Mouse (Mus musculus) right cerebral cortex, postnatal 14 days (tissue): ENCODE measurements around the gene Olfr543.

Experiments
- DNase-seq: peaks from one replicate; pipeline ENCODE4 v3.0.0; 2022

Gene Olfr543

DNA sequence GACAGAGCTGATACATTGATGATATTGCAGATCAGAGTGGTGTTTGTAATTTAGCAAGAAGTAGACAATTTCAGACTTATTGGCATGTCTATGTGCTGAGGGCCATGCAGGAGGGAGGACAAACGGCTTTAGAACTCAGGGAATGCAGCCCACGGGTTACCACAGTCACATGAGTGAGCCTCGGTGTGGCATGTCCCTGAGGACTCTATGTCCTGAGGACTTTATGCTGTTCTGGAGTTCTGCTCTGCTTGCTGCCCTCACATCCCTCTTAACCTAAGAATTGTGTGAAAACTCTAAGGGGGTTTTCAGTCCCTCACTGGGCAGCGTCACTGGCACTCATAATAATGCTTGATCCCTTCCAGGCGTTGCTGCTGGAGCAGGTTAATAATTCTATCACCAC is 8.8 kb downstream of the Olfr543 start:
- DNase-seq = no peak

DNA sequence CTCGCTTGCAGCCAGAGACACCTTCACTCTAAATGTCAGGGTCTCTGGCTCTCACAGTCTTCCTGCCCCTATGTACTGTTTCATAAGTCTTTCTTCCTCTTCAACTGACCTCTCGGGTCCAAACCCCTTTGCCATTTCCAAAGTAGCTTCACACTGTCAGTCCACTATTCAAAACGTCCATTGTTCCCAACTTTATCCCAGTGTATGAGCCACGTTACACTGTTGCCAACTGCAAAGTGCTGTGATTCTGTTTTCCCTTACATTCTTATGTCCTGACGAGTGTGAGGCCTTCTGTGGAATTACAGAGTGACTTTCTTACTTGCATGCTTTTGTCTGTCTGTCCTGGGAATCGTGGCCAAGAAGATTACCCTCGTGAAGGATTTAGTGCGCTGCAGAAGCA is 13.9 kb downstream of the Olfr543 start:
- no peak for DNase-seq

DNA sequence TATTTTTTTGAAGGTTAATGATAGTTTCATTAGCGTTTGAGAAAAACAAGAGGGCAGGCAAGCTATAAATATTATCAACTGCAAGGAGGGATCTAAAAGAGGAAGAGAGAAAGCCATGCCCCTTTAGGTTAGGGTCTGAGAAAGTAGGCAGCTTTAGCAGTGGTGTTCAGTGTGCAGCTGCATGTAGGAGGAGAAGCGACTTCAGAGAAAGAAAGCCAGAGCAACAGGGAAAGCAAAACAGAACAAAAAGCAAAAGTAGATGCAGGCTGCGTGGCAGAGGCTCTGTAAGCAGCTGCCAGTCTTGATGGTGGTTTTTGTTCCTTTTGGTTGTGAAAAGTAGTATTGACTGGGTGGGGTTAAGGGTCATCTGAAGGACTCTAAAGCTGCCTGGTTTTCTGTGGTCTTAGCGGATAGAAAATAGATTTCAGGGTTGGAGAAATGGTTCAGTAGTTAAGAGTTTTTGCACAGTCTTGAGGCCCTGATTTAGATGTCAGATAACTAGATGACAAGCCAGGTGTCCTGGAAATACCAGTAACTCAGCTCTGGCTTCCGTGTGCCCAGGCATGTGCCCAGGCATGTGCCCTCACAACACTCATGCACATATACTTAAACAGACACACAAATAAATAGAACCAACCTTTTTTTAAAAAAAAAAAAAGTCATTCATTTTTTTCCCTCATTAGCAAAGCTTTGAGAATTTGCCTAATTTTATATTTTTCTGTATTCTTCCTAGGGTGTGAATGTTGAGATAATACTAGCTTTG is 22.7 kb downstream of the Olfr543 start:
- DNase-seq = no peak

DNA sequence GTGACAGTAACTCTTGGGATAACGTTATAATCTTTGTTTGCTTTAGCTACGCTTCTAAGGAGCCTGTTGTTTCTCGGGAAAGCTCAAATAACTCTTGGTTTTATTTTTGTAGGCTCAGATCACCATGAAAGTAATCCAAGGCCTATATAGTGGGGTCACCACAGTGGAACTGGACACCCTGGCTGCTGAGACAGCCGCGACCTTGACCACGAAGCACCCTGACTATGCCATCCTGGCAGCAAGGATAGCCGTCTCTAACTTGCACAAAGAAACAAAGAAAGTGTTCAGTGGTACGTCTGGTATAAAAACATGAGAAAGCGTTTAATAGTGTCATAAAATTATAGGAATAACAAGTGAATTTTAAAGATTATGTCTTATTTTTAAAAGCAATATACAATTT is 35.0 kb downstream of the Olfr543 start:
- DNase-seq = no peak

DNA sequence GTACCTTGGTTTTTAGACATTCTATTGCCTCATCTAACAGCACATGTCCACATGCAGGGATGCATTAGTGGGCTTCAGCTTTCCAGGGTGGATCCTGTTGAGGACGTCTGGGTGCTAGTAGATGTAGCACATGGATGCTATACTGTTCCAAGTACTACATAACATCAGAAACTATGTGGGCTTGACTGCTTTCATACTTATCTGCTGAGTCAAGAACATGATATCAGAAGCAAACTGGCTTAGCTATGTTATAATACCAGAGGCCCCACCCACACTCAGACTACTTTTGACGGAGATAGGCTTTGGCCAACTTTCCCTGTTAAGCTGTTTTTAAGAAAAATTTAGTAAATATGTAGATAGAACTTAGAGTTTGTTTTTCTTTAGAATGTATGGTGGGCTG is 37.2 kb downstream of the Olfr543 start:
- DNase-seq = no peak

DNA sequence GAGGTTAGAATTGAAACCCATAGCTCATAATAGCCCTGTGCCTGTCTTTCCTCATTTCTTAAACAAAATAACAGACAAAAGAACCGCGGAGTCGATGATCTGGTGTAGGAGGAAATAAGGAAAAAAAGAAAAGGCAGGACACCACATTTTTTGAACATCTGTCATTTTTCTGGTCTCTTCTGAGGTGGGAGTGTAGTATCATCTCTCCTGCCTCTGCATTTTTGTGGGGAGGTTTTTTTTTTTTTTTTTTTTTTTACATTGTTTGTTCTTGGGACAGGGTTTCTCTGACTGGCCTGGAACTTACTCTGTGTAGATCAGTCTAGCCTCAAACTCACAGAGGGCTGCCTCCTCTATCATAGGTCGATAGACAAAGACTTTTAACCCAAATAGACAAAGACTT is 39.0 kb downstream of the Olfr543 start:
- DNase-seq = no peak

DNA sequence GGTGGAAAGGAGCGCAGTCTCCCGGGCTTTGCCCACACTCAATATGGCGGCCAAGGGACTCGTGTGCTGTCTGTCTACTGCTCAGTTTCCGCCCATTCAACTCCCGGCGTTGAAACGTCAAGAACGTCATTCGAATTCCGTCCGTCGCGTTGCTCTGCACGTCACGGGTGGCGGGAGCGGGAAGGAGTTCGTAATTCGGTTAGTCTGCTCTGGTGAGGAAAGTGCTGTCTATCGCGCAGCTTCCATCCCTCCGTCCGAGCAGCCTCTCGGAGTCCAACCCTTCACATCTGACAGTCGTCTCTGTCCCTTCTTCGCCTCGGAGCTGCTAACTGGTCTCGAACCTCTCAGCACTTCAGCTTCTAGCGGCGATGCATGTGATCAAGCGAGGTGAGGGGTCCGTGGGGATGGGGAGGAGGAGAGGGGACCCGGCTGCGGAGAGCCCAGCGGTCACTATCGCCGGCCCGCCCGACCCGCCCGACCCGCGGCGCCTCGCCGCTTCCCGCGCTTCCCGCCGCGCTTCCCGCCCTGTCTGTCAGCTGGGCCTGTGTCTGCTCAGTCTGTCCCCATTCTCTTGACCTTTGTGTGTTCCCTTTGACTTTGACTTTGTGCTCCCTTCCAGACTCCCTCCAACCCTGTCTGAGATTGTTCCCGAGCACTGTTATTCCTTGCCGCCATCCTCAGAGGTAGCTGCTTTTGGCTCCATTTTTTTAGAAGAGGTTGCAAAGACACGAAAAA is 39.7 kb downstream of the Olfr543 start, which contains the start of gene Rrm1:
TSS of gene Rrm1 (plus strand) at position 39 of the 735 bp plus-strand sequence.
- peak; percentile 93 for DNase-seq

DNA sequence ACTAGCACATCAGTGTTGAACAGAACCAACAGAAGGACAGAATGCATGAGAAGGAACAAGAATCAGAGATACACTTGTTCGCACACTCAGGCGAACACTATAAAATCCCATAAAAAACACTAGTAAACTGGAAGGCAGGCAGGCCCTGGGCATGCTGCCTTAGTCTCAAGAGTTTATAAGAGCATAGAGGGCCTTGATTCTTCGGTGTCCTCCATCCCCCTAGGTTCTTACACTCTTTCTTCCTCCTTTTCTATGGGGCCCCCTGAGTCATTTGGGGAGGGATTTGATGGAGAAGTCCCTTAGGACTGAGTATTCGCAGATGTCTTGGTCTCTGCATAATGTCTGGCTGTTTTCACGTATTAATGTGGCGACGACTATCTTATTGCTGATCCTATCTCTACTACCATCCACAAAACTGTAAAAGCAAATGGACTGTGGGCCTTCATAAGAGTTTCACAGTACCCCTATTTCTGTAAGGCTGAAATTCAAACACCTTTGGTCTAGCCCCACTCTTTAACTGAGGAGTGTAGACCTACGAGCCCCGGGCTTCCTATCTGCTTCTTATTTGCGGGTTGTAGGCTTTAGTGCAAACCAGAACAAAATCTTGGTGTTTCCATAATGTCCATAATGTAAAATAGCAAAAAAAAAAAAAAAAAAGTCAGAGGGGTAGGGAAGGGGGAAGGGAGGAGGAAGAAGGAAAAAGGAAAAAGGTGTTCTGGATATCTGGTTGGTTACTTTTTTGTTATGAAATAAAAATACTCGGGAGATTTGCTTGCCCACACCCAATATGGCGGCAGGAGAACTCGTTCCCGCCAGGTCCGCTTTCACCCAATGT is 40.4 kb downstream of the Olfr543 start:
- no peak for DNase-seq

DNA sequence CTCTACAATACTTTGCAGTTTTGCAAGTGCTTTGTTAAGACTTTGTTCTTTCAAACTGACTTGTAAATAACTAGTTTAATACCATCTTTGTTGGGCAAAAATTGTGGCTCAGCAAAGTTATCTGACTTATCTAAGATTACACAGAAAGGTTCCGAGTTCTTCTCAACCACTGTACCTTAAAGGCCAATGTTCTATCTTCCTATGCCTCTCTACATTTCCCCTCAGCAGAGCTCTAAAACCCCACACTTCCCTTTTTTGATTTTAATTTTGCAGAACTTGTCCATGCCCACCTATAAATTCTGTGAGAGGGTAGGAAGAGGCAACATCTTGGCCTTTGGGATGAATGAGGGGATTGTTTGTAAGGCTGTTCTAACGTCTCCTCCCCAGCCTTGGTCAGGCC is 47.1 kb downstream of the Olfr543 start:
- DNase-seq = no peak
